Mouse (Mus musculus) cerebellum, adult 8-10 months (tissue): Measurements from ENCODE around the gene Tlr2.

Experiments
- DNase-seq: peaks from one replicate; pipeline ENCODE4 v3.0.0; 2022

Gene Tlr2

GRCm38 (mm10) chr3:83827684-83828083 is 13.9 kb downstream of the Tlr2 start:
- DNase-seq, result no peak

- no peak for DNase-seq
These were observed 17.8 kb downstream of the Tlr2 start for GRCm38 (mm10) chr3:83823774-83824173.

DNA sequence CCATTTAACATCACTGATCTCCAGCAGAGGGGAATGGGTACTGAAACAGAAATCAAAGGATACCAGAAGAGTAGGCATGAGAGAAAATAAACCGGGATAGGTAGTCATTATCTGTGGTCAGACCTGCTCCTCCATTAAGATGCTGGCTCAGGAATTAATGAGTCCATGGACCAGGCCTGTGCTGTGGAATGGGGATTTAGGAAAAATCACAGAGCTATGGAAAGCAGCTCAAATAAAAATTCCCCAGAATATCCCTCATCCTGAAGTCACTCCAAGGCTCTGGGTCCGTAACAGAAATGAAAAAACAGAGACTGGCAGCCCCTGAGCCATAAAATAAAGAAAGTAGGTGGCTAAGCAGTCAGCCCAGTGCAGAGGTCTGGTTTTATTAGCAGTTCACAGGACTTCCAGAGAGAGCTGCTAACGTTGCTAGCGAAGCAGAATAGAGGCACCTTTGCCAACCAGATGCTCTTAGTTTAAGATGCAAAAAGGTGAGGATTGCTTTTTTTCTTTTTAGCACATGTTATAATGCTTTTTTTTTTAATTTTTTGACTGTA is 25.1 kb downstream of the Tlr2 start:
- no peak for DNase-seq

- no peak for DNase-seq
These were observed 28.7 kb downstream of the Tlr2 start for GRCm38 (mm10) chr3:83812863-83813262.

- no peak for DNase-seq
These were observed 29.6 kb downstream of the Tlr2 start for GRCm38 (mm10) chr3:83811987-83812386.

DNA sequence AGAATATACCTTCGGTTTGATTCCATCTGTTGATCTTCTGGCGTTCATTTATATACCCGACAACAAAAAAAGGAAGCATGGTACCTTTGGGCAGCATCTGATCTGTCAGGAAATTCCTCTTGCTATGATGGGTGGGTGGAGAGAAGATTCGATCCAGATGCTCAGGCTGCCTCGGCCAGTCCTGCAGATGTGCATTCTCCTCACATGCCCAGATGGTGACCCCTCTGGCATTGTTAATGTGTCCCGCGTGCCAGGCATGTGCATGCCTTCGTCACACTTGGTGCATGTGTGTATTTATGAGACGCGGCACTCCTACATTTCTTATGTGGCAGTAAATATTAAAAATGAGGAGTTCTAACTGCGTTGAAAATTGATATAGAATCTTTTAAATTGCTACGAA is 33.1 kb downstream of the Tlr2 start:
- DNase-seq, result no peak

GRCm38 (mm10) chr3:83801649-83802155 is 39.9 kb downstream of the Tlr2 start:
- DNase-seq, result no peak

GRCm38 (mm10) chr3:83799486-83799885 is 42.1 kb downstream of the Tlr2 start:
- no peak for DNase-seq

GRCm38 (mm10) chr3:83797828-83798227 is 43.7 kb downstream of the Tlr2 start:
- DNase-seq, result peak; percentile 4

GRCm38 (mm10) chr3:83797098-83797497 is 44.5 kb downstream of the Tlr2 start:
- DNase-seq, result no peak

DNA sequence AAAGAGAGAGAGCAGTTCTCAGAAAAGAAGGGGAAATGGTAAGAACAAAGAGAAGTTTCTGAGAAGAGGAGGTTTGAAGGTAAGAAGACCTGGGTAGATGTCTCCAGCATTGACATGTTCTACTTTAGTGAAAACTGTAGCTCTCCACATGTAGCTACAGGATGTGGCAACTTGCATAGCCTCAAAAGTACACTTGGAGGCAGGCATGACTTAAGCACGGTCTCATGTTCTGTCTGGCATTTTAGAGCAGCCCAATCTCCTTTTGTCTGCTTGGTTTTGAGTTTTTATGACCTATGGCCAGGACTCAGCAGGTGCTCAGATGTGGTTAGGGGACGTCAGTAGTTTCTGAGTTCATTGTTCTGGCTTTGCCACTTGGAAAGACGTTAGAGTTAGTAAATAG is 50.1 kb downstream of the Tlr2 start:
- no peak for DNase-seq

- no peak for DNase-seq
These were observed 51.7 kb downstream of the Tlr2 start for GRCm38 (mm10) chr3:83789651-83790451.

DNA sequence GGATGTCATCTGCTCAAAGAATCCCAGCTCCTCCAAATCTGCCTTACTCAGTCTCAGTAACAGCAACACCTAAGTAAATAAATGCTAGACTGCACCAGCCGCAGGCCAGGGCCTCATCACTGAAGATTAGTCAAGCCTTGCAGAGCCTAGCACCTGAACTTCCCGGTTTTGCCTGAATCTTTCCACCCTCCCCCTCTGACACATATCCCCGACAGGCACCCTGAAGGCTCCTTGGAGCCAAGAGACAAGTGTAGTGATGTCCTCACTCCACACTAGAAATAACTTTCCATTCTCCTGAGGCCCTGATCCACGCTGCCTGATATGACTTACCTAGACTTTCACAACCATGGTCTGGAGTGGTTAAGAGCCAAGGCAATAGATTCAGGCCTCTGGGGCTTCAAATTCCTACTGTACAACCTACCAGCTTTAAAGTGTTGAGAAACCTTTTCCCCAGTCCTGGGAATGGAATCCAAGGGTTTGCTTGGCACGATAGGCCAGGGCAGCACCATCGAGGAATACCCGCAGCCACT is 53.7 kb downstream of the Tlr2 start:
- DNase-seq, result no peak

DNA sequence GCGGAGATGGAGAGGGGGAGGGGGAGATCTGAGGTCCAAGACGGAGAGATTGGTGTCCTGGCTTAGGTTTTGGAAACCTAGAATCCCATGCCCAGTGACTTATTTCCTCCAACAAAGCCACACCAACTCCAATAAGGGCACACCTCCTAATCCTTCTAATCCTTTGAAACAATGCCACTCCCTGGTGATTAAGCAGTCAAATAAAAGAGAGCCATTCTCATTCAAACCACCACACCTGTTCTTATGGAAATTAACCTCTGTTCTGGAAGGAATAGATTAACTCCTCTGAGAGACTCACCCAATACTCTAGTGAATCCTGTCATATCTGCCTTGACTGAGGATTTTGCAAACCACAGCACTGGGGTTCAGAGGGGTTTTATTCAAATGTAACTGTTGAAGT is 54.5 kb downstream of the Tlr2 start:
- DNase-seq, result no peak
